Mouse (Mus musculus) Muller cell, postnatal 12 days (primary cell): ENCODE measurements around the gene Dsel.

ENCODE experiments used
- DNase-seq: peaks from one replicate; pipeline ENCODE4 v3.0.0-alpha.2; 2015; ENCODE audit errors: inconsistent ontology term

Gene Dsel

DNA sequence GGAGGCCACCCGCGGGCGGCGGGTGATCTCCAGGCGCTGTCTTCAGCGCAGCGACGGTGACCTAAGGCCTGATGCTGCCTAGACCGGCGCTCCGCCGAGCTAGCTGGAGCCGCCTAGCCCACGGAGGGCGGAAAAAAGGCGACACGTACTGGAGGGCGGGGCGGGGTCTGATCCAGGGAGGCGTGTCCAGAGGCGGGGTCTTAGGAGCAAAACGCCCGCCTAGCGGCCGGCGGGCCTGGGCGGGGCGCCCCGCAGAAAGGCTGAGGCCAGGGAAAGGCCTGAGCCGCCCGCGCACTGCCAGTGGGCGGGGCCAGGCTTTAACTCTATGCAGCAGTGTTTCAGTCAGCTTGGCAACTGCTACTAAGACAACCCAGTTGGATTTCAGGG, at the start of gene Dsel:
TSS of gene Dsel (minus strand) at position 140 of the 387 bp plus-strand sequence.
- DNase-seq = peak; percentile 99

DNA sequence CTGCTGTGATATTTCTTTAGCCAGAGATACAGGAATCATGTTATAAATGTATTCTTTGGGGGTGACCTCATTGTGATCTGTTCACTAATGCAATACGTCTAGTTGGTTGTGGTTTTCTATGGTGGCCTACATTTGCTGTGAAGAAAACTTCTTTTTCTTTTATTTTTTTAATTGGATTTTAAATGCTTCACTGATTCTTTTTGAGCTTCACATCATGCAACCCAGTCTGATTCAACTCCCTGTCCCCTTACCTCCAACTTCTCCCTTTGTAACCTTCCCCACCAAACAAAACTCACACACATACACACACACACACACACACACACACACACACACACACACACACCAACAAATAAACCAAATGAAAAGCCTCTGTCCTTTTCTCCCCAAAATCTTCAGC, 46.7 kb upstream of the Dsel start:
- peak; percentile 53 for DNase-seq

DNA sequence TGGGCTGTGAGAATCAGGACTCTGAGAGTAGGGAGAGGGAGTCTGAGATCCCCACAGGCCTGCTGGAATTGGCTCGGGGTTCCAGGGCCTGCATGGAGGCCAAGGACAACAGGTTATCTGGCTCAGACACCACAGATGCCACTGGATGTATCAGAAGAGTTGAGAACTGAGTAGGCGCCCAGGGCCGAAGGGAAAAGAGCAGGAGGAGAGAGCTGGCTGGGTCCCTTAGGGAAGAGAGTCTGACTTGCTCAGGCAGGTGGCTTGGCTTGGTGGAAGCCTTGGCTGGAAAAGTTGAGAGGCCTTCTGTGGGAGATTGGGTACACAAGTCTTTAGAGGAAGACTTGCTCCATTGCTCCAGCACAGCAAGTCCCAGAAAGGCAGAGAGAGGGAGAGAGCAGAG, 18.6 kb upstream of the Dsel start:
- DNase-seq = no peak

DNA sequence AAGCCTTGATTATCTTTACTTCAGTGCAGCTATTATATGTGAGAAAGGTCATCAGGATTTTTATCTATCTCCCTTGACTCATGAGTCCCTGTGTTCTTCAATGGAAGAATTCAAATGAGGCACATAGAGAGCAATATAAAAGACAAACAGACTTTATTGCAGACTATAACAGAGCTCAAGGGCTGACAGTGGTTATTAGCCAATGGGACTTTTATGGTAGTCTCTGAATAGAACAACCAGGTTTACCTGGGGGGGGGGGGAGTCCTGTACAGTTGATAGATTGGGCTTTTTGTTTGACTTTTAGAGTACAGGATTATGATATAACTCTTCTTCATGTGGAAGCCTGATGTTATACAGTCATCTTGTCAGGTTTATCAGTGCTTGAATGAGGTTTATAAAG, 11.1 kb upstream of the Dsel start:
- DNase-seq = no peak

DNA sequence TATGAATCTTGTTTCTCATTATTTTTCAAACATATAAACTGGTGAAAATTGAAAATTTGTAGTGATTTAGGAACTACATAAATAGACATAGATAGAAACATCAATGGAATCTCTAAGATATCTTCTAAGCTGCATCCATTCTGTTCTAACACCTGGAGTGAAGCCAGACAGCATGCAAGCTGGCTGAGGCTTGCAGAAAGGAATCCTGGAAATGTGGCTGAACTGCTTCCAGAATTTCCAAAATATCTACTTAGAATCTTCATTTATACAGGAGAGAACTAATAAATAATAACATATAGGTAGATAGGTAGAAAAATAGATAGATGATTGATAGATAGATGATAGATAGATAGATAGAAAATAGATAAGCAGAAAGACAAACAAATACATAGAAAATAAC, 8.5 kb upstream of the Dsel start:
- DNase-seq = peak; percentile 50

DNA sequence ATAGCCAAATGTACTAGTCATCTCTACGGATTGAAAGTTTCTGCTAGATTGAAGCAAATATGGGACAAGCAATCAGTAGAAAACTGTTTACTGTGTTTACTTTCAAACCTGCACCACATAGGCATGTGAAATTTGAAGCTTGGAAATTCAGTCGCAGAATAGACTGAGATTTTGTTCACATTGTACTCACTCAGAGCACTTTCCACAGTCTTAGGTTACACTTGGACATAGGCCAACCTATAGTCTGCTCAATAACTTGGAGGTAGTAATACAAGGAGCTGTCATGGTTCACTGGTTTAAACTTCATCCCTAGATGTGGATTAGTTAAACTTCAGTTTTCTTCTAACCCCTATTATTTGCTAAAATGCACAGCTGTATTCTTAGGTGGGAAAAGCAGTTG, 749 bp upstream of the Dsel start:
- no peak for DNase-seq

DNA sequence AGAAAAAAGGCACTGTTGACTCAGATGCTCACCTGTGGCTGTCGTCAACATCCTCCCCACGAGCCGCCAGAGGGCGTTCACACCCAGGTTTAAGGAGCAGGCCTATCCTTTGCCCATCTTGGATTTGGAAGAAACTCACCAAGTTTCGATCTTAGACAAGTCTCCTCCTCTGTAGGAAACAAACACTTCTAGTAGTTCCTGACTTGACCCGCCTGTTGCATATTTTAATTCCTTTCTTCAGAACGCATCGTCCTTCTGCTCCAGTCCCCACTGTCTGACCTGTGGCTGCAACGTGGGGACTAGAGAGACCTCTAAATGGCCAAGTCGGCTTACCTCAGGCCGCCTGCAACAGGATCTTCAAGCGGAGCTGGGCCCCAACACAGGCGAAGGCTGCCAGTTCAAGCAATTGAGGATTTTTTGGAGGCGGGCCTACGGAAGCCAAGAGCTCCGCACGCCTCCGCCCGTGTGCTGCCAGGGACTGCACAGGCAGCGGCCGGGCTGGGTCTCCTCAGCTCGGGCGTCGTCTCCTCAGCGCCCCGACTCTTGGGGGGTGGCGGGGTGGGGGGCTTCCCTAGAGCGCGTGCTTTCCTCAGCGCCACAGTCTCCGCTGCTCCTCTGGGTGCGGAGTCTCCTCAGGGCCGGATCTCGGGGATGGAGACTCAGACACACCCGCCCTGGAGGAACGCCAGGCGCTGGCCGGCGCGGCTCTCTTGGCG, 497 bp downstream of the Dsel start:
- peak; percentile 88 for DNase-seq

DNA sequence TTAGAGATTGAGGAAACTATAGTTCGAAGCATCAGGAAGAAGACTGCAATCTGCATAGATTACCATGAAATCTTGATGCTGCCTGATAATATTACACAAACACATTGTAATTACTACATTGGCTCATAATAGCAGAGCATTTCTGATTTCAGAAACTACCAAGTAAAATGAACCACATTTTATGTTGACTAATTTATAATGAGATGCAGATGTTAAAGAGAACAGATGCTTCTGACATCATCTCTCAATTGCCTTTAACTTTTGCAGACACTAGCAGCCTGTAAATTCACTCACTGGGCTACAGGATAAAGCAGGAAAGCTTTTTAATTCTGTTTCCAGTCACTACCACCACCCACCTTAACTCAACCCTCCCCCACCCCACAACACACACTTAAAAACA, 6.9 kb downstream of the Dsel start:
- DNase-seq = no peak

DNA sequence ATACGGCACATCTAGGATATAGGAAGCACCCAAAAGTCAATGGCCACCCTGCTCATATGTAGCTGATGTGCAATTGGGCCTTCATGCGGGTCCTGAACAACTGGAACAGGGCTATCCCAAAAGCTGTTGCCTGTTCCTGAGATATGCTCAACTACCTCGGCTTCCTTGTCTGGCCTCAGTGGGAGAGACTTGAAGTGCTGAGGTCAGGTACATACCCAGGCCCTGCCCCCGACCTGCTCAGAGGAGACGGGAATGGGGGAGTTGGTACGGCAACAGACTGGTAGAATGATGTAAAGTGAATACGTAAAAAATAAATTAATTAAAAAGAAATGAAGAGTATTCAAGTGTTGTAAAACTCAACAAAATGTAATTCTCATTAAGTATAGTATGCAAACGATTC, 12.3 kb downstream of the Dsel start:
- no peak for DNase-seq

- DNase-seq = peak; percentile 16
Observed at GRCm38 (mm10) chr1:111833583-111834225, 31.0 kb downstream of the Dsel start.
